Mouse (Mus musculus): ENCODE measurements around the gene Xxylt1. TPM values are rescaled to one million over a fixed set of nuclear protein-coding genes. Genes with fewer than 3 reads are reported as not detected.

Xxylt1 gene
- polyA plus RNA-seq, 1 experiment from 2014 or later = 9.7 TPM

GRCm38 (mm10) chr16:30994881-30995280 is 86.4 kb downstream of the Xxylt1 start:
- Histone ChIP-seq H3K4me3 (replicated peaks; ENCODE audit: low read length) (no peak overlapping the region), H3K36me3 (ENCODE audit: control insufficient read depth, insufficient read depth) (no peaks in the 10 kb centered on the region), H3K27ac (ENCODE audit: low read length) (no peak overlapping the region), H3K4me2 (ENCODE audit: low read length) (no peak overlapping the region), H3K9me3 (ENCODE audit: control insufficient read depth, low read length) (no peaks in the 10 kb centered on the region), H3K9ac (replicated peaks; ENCODE audit: low read depth, low read length) (no peak overlapping the region), H3K27me3 (replicated peaks; ENCODE audit: control insufficient read depth, insufficient read depth, low read length) (no peaks in the 10 kb centered on the region), H3K4me1 (replicated peaks; ENCODE audit: control insufficient read depth, insufficient read depth, low read length) (peaks cover 18% of the 10 kb centered on the region; the same call in 1 of the 2 replicates)
- ATAC-seq = no peak
- 66% methylated on average over 2 of the region's 2 CpGs for WGBS

GRCm38 (mm10) chr16:30994296-30994695 is 86.9 kb downstream of the Xxylt1 start:
- no peaks in the 10 kb centered on the region for H3K36me3 ChIP-seq (ENCODE audit: control insufficient read depth, insufficient read depth)
- ATAC-seq = no peak
- H3K9me3 ChIP-seq (ENCODE audit: control insufficient read depth, low read length) = no peaks in the 10 kb centered on the region
- no peak overlapping the region for H3K27ac ChIP-seq (ENCODE audit: low read length)
- 87% methylated on average over 7 of the region's 7 CpGs for WGBS
- H3K4me1 ChIP-seq (replicated peaks; ENCODE audit: control insufficient read depth, insufficient read depth, low read length) = peaks cover 18% of the 10 kb centered on the region; the same call in 1 of the 2 replicates
- no peak overlapping the region for H3K4me2 ChIP-seq (ENCODE audit: low read length)
- no peak overlapping the region for H3K9ac ChIP-seq (replicated peaks; ENCODE audit: low read depth, low read length)
- H3K4me3 ChIP-seq (replicated peaks; ENCODE audit: low read length) = no peak overlapping the region
- no peaks in the 10 kb centered on the region for H3K27me3 ChIP-seq (replicated peaks; ENCODE audit: control insufficient read depth, insufficient read depth, low read length)

GRCm38 (mm10) chr16:30992568-30992967 is 88.7 kb downstream of the Xxylt1 start:
- 35% methylated on average over 5 of the region's 5 CpGs for WGBS
- Histone ChIP-seq H3K36me3 (ENCODE audit: control insufficient read depth, insufficient read depth) (no peaks in the 10 kb centered on the region), H3K4me3 (replicated peaks; ENCODE audit: low read length) (no peak overlapping the region), H3K4me2 (ENCODE audit: low read length) (no peak overlapping the region), H3K27ac (ENCODE audit: low read length) (peak overlapping the region; percentile 9), H3K9me3 (ENCODE audit: control insufficient read depth, low read length) (no peaks in the 10 kb centered on the region), H3K27me3 (replicated peaks; ENCODE audit: control insufficient read depth, insufficient read depth, low read length) (no peaks in the 10 kb centered on the region), H3K4me1 (replicated peaks; ENCODE audit: control insufficient read depth, insufficient read depth, low read length) (peaks cover 15% of the 10 kb centered on the region; the same call in 1 of the 2 replicates), H3K9ac (replicated peaks; ENCODE audit: low read depth, low read length) (no peak overlapping the region)
- peak; percentile 62 for ATAC-seq

GRCm38 (mm10) chr16:30990661-30991060 is 90.6 kb downstream of the Xxylt1 start:
- H3K9me3 ChIP-seq (ENCODE audit: control insufficient read depth, low read length) = no peaks in the 10 kb centered on the region
- peaks cover 13% of the 10 kb centered on the region; the same call in 1 of the 2 replicates for H3K4me1 ChIP-seq (replicated peaks; ENCODE audit: control insufficient read depth, insufficient read depth, low read length)
- no peaks in the 10 kb centered on the region for H3K36me3 ChIP-seq (ENCODE audit: control insufficient read depth, insufficient read depth)
- H3K27me3 ChIP-seq (replicated peaks; ENCODE audit: control insufficient read depth, insufficient read depth, low read length) = no peaks in the 10 kb centered on the region
- WGBS = 44% methylated on average over 2 of the region's 2 CpGs
- no peak overlapping the region for H3K4me2 ChIP-seq (ENCODE audit: low read length)
- no peak overlapping the region for H3K27ac ChIP-seq (ENCODE audit: low read length)
- H3K4me3 ChIP-seq (replicated peaks; ENCODE audit: low read length) = no peak overlapping the region
- ATAC-seq = no peak
- no peak overlapping the region for H3K9ac ChIP-seq (replicated peaks; ENCODE audit: low read depth, low read length)

GRCm38 (mm10) chr16:30988225-30988624 is 93.0 kb downstream of the Xxylt1 start:
- ATAC-seq = no peak
- no peak overlapping the region for H3K27ac ChIP-seq (ENCODE audit: low read length)
- no peaks in the 10 kb centered on the region for H3K9me3 ChIP-seq (ENCODE audit: control insufficient read depth, low read length)
- no peak overlapping the region for H3K4me2 ChIP-seq (ENCODE audit: low read length)
- no peaks in the 10 kb centered on the region for H3K27me3 ChIP-seq (replicated peaks; ENCODE audit: control insufficient read depth, insufficient read depth, low read length)
- H3K4me3 ChIP-seq (replicated peaks; ENCODE audit: low read length) = no peak overlapping the region
- no peaks in the 10 kb centered on the region for H3K36me3 ChIP-seq (ENCODE audit: control insufficient read depth, insufficient read depth)
- no peak overlapping the region for H3K9ac ChIP-seq (replicated peaks; ENCODE audit: low read depth, low read length)
- peaks cover 13% of the 10 kb centered on the region; the same call in 1 of the 2 replicates for H3K4me1 ChIP-seq (replicated peaks; ENCODE audit: control insufficient read depth, insufficient read depth, low read length)
- WGBS = 63% methylated on average over 6 of the region's 6 CpGs

- peaks cover 11% of the 10 kb centered on the region; the same call in 1 of the 2 replicates for H3K4me1 ChIP-seq (replicated peaks; ENCODE audit: control insufficient read depth, insufficient read depth, low read length)
- no peak for ATAC-seq
- no peak overlapping the region for H3K4me3 ChIP-seq (replicated peaks; ENCODE audit: low read length)
- no peaks in the 10 kb centered on the region for H3K36me3 ChIP-seq (ENCODE audit: control insufficient read depth, insufficient read depth)
- 64% methylated on average over 6 of the region's 6 CpGs for WGBS
- H3K4me2 ChIP-seq (ENCODE audit: low read length) = no peak overlapping the region
- no peaks in the 10 kb centered on the region for H3K9me3 ChIP-seq (ENCODE audit: control insufficient read depth, low read length)
- no peak overlapping the region for H3K9ac ChIP-seq (replicated peaks; ENCODE audit: low read depth, low read length)
- H3K27me3 ChIP-seq (replicated peaks; ENCODE audit: control insufficient read depth, insufficient read depth, low read length) = no peaks in the 10 kb centered on the region
- no peak overlapping the region for H3K27ac ChIP-seq (ENCODE audit: low read length)
These were observed 93.5 kb downstream of the Xxylt1 start for GRCm38 (mm10) chr16:30987684-30988083.

GRCm38 (mm10) chr16:30984826-30985545 is 96.2 kb downstream of the Xxylt1 start:
- no peaks in the 10 kb centered on the region for H3K27me3 ChIP-seq (replicated peaks; ENCODE audit: control insufficient read depth, insufficient read depth, low read length)
- 0 out of 2 replicates have a peak, but pooled peaks cover 6% of the 10 kb centered on the region for H3K4me1 ChIP-seq (replicated peaks; ENCODE audit: control insufficient read depth, insufficient read depth, low read length)
- no peak overlapping the region for H3K9ac ChIP-seq (replicated peaks; ENCODE audit: low read depth, low read length)
- peak; percentile 39; the same call in 1 of the 2 replicates for ATAC-seq
- 26% methylated on average over 17 of the region's 17 CpGs for WGBS
- H3K4me2 ChIP-seq (ENCODE audit: low read length) = no peak overlapping the region
- H3K27ac ChIP-seq (ENCODE audit: low read length) = no peak overlapping the region
- no peaks in the 10 kb centered on the region for H3K36me3 ChIP-seq (ENCODE audit: control insufficient read depth, insufficient read depth)
- H3K9me3 ChIP-seq (ENCODE audit: control insufficient read depth, low read length) = no peaks in the 10 kb centered on the region
- no peak overlapping the region for H3K4me3 ChIP-seq (replicated peaks; ENCODE audit: low read length)

- no peak for ATAC-seq
- H3K4me1 ChIP-seq (replicated peaks; ENCODE audit: control insufficient read depth, insufficient read depth, low read length) = 0 out of 2 replicates have a peak, but pooled peaks cover 6% of the 10 kb centered on the region
- no peak overlapping the region for H3K4me3 ChIP-seq (replicated peaks; ENCODE audit: low read length)
- H3K9me3 ChIP-seq (ENCODE audit: control insufficient read depth, low read length) = no peaks in the 10 kb centered on the region
- no peak overlapping the region for H3K4me2 ChIP-seq (ENCODE audit: low read length)
- H3K27ac ChIP-seq (ENCODE audit: low read length) = no peak overlapping the region
- no peaks in the 10 kb centered on the region for H3K36me3 ChIP-seq (ENCODE audit: control insufficient read depth, insufficient read depth)
- 97% methylated on average over 5 of the region's 5 CpGs for WGBS
- no peaks in the 10 kb centered on the region for H3K27me3 ChIP-seq (replicated peaks; ENCODE audit: control insufficient read depth, insufficient read depth, low read length)
- H3K9ac ChIP-seq (replicated peaks; ENCODE audit: low read depth, low read length) = no peak overlapping the region
These were observed 97.1 kb downstream of the Xxylt1 start for GRCm38 (mm10) chr16:30984101-30984500.

GRCm38 (mm10) chr16:30983699-30984098 is 97.5 kb downstream of the Xxylt1 start:
- Histone ChIP-seq H3K27me3 (replicated peaks; ENCODE audit: control insufficient read depth, insufficient read depth, low read length) (no peaks in the 10 kb centered on the region), H3K4me1 (replicated peaks; ENCODE audit: control insufficient read depth, insufficient read depth, low read length) (0 out of 2 replicates have a peak, but pooled peaks cover 6% of the 10 kb centered on the region), H3K27ac (ENCODE audit: low read length) (no peak overlapping the region), H3K9me3 (ENCODE audit: control insufficient read depth, low read length) (no peaks in the 10 kb centered on the region), H3K4me3 (replicated peaks; ENCODE audit: low read length) (no peak overlapping the region), H3K4me2 (ENCODE audit: low read length) (no peak overlapping the region), H3K36me3 (ENCODE audit: control insufficient read depth, insufficient read depth) (no peaks in the 10 kb centered on the region), H3K9ac (replicated peaks; ENCODE audit: low read depth, low read length) (no peak overlapping the region)
- ATAC-seq = no peak
- 67% methylated on average over 6 of the region's 6 CpGs for WGBS
